Mouse (Mus musculus) lung, postnatal 10 days (tissue): ENCODE results near the gene B3gntl1.
"Not testable (repeated sequence)": the region's sequence is repeated elsewhere in the genome, so short reads cannot be mapped to it uniquely, and the experiment has no call there.

Experiments
- DNase-seq: peaks from one replicate; pipeline ENCODE4 v3.0.0; 2021

Gene B3gntl1

DNA sequence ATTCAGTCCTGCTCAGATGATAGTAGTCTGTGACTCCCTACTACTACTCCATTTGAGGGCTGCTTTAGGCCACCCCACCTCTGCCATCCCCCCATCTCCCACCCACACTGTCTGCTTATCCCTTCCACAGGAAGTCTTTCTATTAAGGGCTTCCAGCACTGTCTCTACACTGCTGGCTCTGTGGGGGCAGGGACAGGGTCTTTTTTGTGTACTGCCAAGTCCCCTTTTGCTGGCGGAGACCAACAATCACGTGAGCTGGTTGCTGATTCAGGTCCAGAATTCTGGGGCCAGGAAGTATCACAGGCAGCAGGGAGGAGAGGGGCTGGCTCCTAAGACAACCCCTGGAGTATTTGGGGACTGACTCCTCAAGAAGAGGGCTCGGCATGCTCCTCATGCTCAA lies 10.3 kb upstream of the B3gntl1 start:
- peak; percentile 42 for DNase-seq

DNA sequence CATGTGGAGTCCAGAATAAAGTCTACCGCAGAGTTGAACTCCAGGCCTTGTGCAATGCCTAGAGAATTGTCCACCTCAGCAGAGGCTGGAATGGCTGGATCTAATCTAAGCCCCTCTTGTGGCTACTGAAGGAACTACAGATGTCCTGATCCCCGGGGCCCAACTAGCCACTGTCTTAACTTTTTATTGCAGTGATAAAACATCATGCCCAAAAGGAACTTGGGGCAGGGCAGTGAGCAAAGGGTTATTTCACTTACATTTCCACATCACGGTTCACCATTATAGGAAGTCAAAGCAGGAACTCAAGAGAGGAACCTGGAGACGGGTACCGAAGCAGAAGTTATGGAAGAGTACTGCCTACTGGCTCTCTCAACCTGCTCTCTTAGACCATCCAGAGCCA lies 7.8 kb upstream of the B3gntl1 start:
- peak; percentile 52 for DNase-seq

DNA sequence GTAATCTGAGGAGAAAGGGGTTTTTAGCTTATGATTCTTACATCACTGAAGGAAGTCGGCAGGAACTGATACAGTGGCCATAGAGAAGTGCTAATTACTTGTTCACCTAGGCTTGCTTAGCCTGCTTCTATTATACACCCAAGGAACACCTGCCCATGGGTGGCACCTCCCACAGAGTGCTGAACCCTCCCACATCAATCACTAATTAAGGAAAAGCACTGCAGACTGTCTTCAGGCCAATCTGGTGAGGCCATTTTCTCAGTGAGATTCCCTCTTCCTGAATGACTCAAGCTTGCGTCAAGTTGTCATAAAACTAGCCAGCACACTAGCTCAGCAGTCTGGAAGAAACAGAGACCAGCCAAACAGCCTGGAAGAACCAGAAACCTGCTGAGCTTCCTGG lies 6.6 kb upstream of the B3gntl1 start:
- no peak for DNase-seq

- DNase-seq = no peak
Observed at GRCm38 (mm10) chr11:121676836-121677235, 3.9 kb upstream of the B3gntl1 start.

DNA sequence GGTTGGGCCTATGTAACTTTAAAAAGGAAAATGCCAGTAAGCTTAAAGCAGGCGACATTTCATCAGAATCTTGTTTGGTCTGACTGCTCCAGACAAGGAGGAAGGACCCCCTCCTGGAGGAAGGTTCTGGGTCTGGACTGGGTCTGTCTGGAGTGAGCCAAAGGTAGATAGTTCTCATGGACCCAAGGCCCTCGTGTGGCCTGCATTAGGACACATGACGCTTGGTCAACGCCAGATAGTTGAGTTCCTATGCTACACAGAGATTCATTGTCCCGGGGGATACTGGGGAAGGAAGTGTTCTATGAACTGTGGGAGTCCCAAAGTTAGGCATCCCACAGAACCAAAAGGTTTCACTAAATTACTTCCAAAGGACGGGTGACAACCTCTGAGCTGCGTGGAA lies 676 bp upstream of the B3gntl1 start:
- no peak for DNase-seq

- DNase-seq = peak; percentile 27
Observed at GRCm38 (mm10) chr11:121672312-121672989, 502 bp downstream of the B3gntl1 start.

- DNase-seq = no peak
Observed at GRCm38 (mm10) chr11:121670926-121671325, 2.0 kb downstream of the B3gntl1 start.

GRCm38 (mm10) chr11:121668776-121669175 lies 4.2 kb downstream of the B3gntl1 start:
- no peak for DNase-seq

GRCm38 (mm10) chr11:121667541-121667940 lies 5.4 kb downstream of the B3gntl1 start:
- no peak for DNase-seq

- no peak for DNase-seq
Observed at GRCm38 (mm10) chr11:121661116-121661515, 11.8 kb downstream of the B3gntl1 start.

DNA sequence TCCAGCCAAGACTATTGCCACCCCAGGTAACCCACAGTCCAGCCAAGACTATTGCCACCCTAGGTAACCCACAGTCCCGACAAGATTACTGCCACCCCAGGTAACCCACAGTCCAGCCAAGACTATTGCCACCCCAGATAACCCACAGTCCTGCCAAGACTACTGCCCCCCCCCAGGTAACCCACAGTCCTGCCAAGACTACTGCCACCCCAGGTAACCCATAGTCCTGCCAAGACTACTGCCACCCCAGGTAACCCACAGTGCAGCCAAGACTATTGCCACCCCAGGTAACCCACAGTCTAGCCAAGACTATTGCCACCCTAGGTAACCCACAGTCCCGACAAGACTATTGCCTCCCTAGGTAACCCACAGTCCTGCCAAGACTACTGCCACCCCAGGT lies 12.3 kb downstream of the B3gntl1 start:
- DNase-seq = not testable (repeated sequence)

DNA sequence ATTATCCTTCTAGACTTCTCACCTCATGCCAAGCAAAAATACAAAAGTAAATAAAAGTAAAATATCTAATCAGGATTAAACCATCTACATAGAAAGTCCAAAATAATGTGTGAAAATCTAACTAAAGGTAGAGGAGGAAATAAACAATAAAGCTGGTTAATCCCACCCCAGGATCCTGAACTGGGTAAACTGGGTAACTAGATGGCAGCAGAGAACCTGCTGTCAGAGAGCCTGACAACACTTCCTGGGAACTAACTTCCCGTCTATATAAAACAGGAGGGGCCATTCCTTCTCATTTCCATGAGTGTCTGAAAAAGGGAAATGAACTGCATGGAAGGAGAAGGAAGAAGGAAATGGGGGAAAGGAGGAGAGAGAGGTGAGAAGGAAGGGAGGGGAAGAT lies 14.8 kb downstream of the B3gntl1 start:
- peak; percentile 9 for DNase-seq

- DNase-seq = no peak
Observed at GRCm38 (mm10) chr11:121655807-121656511, 17.0 kb downstream of the B3gntl1 start.

GRCm38 (mm10) chr11:121655166-121655806 lies 17.7 kb downstream of the B3gntl1 start:
- DNase-seq = no peak

GRCm38 (mm10) chr11:121654406-121654945 lies 18.5 kb downstream of the B3gntl1 start:
- DNase-seq = no peak

DNA sequence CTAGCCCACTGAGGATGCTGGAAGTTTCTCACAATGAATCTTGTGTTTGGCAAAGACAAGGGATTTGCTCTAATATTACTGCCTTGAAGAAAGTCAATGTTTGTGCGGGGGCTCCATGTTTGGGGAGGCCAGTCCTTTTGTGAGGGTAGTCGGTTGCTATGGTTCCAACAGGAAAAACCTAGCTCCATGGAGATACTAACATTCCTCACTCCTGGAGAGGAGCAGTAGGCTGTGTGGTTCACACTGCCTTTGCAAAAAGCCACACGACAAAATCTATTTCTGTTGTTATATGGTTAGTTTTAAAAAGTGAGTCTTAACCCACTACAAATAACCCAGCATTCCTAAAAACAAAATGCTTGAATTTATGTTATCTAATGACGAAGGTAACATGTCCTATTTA lies 19.3 kb downstream of the B3gntl1 start:
- DNase-seq = no peak

- DNase-seq = peak; percentile 83
Observed at GRCm38 (mm10) chr11:121652547-121653305, 20.2 kb downstream of the B3gntl1 start.

DNA sequence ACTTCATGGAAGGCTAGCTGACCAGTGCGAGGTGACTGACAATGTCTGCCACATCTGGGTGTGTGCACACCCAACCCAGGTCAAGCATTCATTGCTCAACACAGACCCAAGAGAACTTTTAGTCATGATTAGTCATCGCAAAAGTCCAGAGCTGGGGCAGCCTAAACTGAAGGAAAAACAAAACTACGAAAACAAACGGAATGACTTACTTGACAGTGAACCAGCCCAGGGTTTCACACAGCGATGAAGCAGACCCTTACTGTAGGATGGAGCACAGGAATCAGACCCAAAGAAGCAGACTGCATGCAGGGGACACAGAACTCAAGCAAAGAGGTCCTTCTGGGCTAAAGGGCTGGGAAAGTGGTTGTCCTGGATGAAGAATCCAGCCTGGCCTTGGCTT lies 21.0 kb downstream of the B3gntl1 start:
- no peak for DNase-seq

DNA sequence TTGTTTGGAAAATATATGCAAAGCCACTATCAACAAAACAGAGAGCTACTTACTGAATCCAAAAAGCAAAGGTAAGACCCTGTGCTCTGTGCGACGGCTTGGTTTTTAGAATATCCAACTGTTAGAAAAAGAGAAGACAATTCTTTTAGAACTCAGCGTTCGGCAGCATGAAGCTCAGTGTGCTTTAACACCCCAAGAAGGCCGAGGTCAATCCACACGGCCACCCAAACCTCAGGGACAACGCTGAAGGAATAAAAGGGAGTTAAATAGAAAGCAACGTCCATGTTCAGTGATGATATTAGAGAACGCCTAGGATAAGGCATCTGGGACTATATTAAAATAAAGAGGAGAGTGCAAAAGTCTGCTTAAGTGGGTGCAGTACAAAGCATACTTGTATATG lies 21.4 kb downstream of the B3gntl1 start:
- DNase-seq = no peak

DNA sequence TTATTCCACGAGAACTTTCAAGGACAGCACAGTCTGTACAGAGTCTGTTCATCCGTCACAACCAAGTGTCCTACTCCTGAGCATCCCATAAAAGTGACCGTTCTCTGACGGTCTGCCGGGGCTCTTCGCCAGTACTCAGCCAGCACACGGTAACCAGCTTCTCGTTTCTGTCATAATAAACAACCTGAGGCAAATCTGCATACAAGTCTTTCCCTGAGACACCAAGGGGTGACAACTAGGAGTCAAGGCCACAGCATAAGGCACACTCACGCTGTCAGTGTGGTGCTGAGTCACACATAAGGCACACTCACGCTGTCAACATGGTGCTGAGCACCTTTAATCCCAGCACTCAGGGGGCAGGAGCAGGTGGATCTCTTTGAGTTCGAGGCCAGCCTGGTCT lies 22.3 kb downstream of the B3gntl1 start:
- DNase-seq = no peak

DNA sequence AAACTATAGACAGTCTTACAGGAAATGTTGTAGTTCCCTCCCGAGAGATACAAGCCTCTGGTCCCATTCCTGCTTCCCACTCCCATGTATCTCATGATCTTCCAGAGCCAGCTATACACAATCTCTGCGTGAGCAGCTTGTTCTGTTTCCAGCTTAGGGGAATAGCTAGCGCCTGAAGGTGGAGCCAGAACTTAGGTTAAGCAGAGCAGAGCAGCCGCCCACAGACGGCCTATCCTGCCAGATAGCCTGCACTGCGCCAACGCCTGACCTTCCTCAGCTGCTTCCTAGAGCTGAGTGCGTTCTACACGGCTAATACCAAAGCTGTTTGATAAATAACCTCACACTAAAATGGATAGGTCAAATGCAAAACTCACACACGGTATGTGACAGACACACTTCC lies 23.1 kb downstream of the B3gntl1 start:
- DNase-seq = peak; percentile 53

DNA sequence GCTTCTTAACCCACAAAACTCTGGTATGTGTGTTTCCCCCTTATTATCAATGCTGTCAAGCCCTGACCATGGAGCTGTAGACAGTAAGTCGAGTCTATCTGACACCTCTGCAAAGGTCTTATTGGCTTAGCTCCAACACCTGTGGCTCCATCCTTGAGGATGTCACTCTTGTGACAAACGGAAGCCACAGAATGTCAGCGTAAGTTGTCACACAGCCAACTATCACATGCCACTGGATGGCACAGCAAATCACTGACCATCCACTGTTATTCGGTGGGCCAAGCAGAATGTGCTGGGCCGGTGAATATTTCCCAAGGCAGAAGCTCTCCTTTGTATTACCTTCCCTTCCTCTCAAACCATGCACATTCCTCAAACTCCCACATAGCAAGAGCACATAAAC lies 24.8 kb downstream of the B3gntl1 start:
- no peak for DNase-seq

DNA sequence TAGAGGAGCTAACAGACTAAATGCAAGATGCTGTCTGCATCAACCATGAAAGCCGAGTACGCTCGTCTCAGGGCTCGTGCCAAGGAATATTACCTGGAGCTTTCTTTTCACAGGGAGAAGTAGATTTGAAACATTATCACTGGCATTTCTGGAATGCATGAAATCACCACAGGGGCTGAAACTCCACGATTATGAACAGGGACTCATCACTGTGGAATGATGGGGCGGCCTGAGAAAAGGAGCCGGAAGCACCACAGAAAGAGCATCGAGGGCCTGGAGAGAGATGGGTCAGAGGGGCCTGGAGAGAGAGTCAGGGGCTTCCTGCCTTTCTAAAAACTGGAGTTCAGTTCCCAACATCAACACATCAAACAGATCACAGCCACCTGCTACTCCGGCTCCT lies 25.6 kb downstream of the B3gntl1 start:
- no peak for DNase-seq
